Mouse (Mus musculus) kidney, embryonic 16.5 days (tissue): Measurements from ENCODE around the gene Drd2. TPM values are rescaled to one million over a fixed set of nuclear protein-coding genes. Genes with fewer than 3 reads are reported as not detected.

Experiments
- ATAC-seq: fragments of 200-750 bp; cut with Nextera tagmentation; 2 replicates; pipeline ENCODE4 v1.8.0; 2017; ENCODE audit warnings: moderate TSS enrichment; ENCODE audit not compliant: low FRiP score, low TSS enrichment
- H3K27ac ChIP-seq: fragments of 300-500 bp; sonication (generic); 2 replicates; pipeline ENCODE4 v1.5.1; 2014; ENCODE audit warnings: low read length
- H3K27me3 ChIP-seq: fragments of 300-500 bp; sonication (generic); 2 replicates; pipeline ENCODE4 v1.6.1; 2014; ENCODE audit warnings: low read length, control low read depth, mixed read lengths; ENCODE audit not compliant: insufficient read depth
- H3K36me3 ChIP-seq: fragments of 300-500 bp; sonication (generic); 2 replicates; pipeline ENCODE4 v1.6.1; 2014; ENCODE audit warnings: low read length, control low read depth, mixed read lengths; ENCODE audit not compliant: insufficient read depth
- H3K4me1 ChIP-seq: fragments of 300-500 bp; sonication (generic); 2 replicates; pipeline ENCODE4 v1.6.1; 2014; ENCODE audit warnings: low read length, control low read depth, mixed read lengths; ENCODE audit not compliant: insufficient read depth
- H3K4me2 ChIP-seq: fragments of 300-500 bp; sonication (generic); replicated peaks from 2 replicates; pipeline ENCODE4 v1.6.1; 2014; ENCODE audit warnings: low read depth, low read length
- H3K4me3 ChIP-seq: fragments of 300-500 bp; sonication (generic); 2 replicates; pipeline ENCODE4 v1.5.1; 2014; ENCODE audit warnings: mild to moderate bottlenecking, low read length
- H3K9ac ChIP-seq: fragments of 300-500 bp; sonication (generic); replicated peaks from 2 replicates; pipeline ENCODE4 v1.6.1; 2014; ENCODE audit warnings: low read length
- H3K9me3 ChIP-seq: fragments of 300-500 bp; sonication (generic); 2 replicates; pipeline ENCODE4 v1.6.1; 2016; ENCODE audit warnings: low read length, control low read depth
- WGBS: fragments of 180-500 bp; shearing (Covaris S2); extraction: QIAGEN DNeasy Blood & Tissue Kit; methylation state at CpG from one replicate; pipeline ENCODE4 v1.1.7; 2014; 5-methylcytosine and 5-hydroxymethylcytosine counted together
- polyA plus RNA-seq: library from polyadenylated mRNA; unstranded; fragments of >200 nt; fragmentation: Nextera tagmentation; extraction: Ambion mirVana; gene quantifications from 2 replicates; pipeline ENCODE4 v1.2.1, GENCODE M21; 2015

Drd2 gene
- polyA plus RNA-seq, 1 experiment from 2014 or later: 0.10 TPM

GRCm38 (mm10) chr9:49384855-49385254, 44.4 kb downstream of the Drd2 start:
- Histone ChIP-seq H3K4me1 (no peaks in the 10 kb centered on the region), H3K4me3 (no peak overlapping the region), H3K9ac (no peak overlapping the region), H3K36me3 (no peaks in the 10 kb centered on the region), H3K27ac (no peak overlapping the region), H3K9me3 (no peaks in the 10 kb centered on the region), H3K27me3 (no peaks in the 10 kb centered on the region), H3K4me2 (no peak overlapping the region)
- no peak for ATAC-seq
- 88% methylated on average over 6 of the region's 6 CpGs for WGBS

- H3K27ac ChIP-seq: no peak overlapping the region
- no peak overlapping the region for H3K4me3 ChIP-seq
- no peak overlapping the region for H3K4me2 ChIP-seq
- WGBS: 31% methylated on average over 7 of the region's 7 CpGs
- no peaks in the 10 kb centered on the region for H3K36me3 ChIP-seq
- no peaks in the 10 kb centered on the region for H3K4me1 ChIP-seq
- H3K9ac ChIP-seq: no peak overlapping the region
- no peaks in the 10 kb centered on the region for H3K27me3 ChIP-seq
- no peak for ATAC-seq
- no peaks in the 10 kb centered on the region for H3K9me3 ChIP-seq
Observed at GRCm38 (mm10) chr9:49385301-49385700, 44.9 kb downstream of the Drd2 start.

- no peak for ATAC-seq
- WGBS: 42% methylated on average over 11 of the region's 11 CpGs
- H3K9me3 ChIP-seq: no peaks in the 10 kb centered on the region
Observed at GRCm38 (mm10) chr9:49386119-49386518, 45.7 kb downstream of the Drd2 start.

GRCm38 (mm10) chr9:49392242-49392641, 51.8 kb downstream of the Drd2 start:
- no peak overlapping the region for H3K4me2 ChIP-seq
- 41% methylated on average over 2 of the region's 2 CpGs for WGBS

More at GRCm38 (mm10) chr9:49386119-49386518, 45.7 kb downstream of the Drd2 start:
- H3K4me2 ChIP-seq: no peak overlapping the region
- H3K4me3 ChIP-seq: no peak overlapping the region
- H3K4me1 ChIP-seq: no peaks in the 10 kb centered on the region
- H3K27ac ChIP-seq: no peak overlapping the region
- H3K27me3 ChIP-seq: no peaks in the 10 kb centered on the region
- no peak overlapping the region for H3K9ac ChIP-seq
- no peaks in the 10 kb centered on the region for H3K36me3 ChIP-seq

GRCm38 (mm10) chr9:49396006-49396405, 55.6 kb downstream of the Drd2 start:
- no peak for ATAC-seq
- H3K9me3 ChIP-seq: no peaks in the 10 kb centered on the region
- no peak overlapping the region for H3K9ac ChIP-seq
- H3K36me3 ChIP-seq: no peaks in the 10 kb centered on the region
- no peaks in the 10 kb centered on the region for H3K27me3 ChIP-seq
- H3K4me3 ChIP-seq: no peak overlapping the region
- no peak overlapping the region for H3K27ac ChIP-seq
- H3K4me1 ChIP-seq: no peaks in the 10 kb centered on the region
- no peak overlapping the region for H3K4me2 ChIP-seq

More at GRCm38 (mm10) chr9:49392242-49392641, 51.8 kb downstream of the Drd2 start:
- Histone ChIP-seq H3K4me3 (no peak overlapping the region), H3K4me1 (no peaks in the 10 kb centered on the region), H3K9me3 (no peaks in the 10 kb centered on the region), H3K27me3 (no peaks in the 10 kb centered on the region), H3K27ac (no peak overlapping the region), H3K36me3 (no peaks in the 10 kb centered on the region), H3K9ac (no peak overlapping the region)
- ATAC-seq: no peak

GRCm38 (mm10) chr9:49403711-49404110, 63.3 kb downstream of the Drd2 start:
- ATAC-seq: no peak
- Histone ChIP-seq H3K4me3 (no peak overlapping the region), H3K36me3 (no peaks in the 10 kb centered on the region), H3K4me1 (no peaks in the 10 kb centered on the region), H3K9ac (no peak overlapping the region), H3K27me3 (no peaks in the 10 kb centered on the region), H3K4me2 (no peak overlapping the region), H3K9me3 (no peaks in the 10 kb centered on the region), H3K27ac (no peak overlapping the region)
- WGBS: 58% methylated on average over 2 of the region's 2 CpGs

GRCm38 (mm10) chr9:49407028-49407427, 66.6 kb downstream of the Drd2 start:
- Histone ChIP-seq H3K27ac (no peak overlapping the region), H3K4me2 (no peak overlapping the region), H3K27me3 (no peaks in the 10 kb centered on the region), H3K4me1 (no peaks in the 10 kb centered on the region), H3K4me3 (no peak overlapping the region), H3K9ac (no peak overlapping the region), H3K9me3 (no peaks in the 10 kb centered on the region), H3K36me3 (no peaks in the 10 kb centered on the region)
- 91% methylated on average over 5 of the region's 5 CpGs for WGBS
- no peak for ATAC-seq

- Histone ChIP-seq H3K9me3 (no peaks in the 10 kb centered on the region), H3K4me3 (no peak overlapping the region), H3K9ac (no peak overlapping the region), H3K4me2 (no peak overlapping the region), H3K36me3 (no peaks in the 10 kb centered on the region), H3K27ac (no peak overlapping the region), H3K4me1 (no peaks in the 10 kb centered on the region), H3K27me3 (no peaks in the 10 kb centered on the region)
- WGBS: 81% methylated on average over 5 of the region's 5 CpGs
- ATAC-seq: no peak
Observed at GRCm38 (mm10) chr9:49410621-49411020, 70.2 kb downstream of the Drd2 start.

GRCm38 (mm10) chr9:49423866-49424265, 83.4 kb downstream of the Drd2 start:
- Histone ChIP-seq H3K27ac (no peak overlapping the region), H3K4me3 (no peak overlapping the region), H3K36me3 (no peaks in the 10 kb centered on the region), H3K27me3 (no peaks in the 10 kb centered on the region), H3K9me3 (no peaks in the 10 kb centered on the region), H3K9ac (no peak overlapping the region), H3K4me1 (no peaks in the 10 kb centered on the region), H3K4me2 (no peak overlapping the region)
- WGBS: 95% methylated on average over 5 of the region's 5 CpGs
- no peak for ATAC-seq

GRCm38 (mm10) chr9:49425585-49425984, 85.2 kb downstream of the Drd2 start:
- ATAC-seq: no peak
- 50% methylated on average over 1 of the region's 1 CpGs for WGBS

GRCm38 (mm10) chr9:49426921-49427320, 86.5 kb downstream of the Drd2 start, which contains the start of gene Ankk1:
Gene Ankk1 (minus strand): TSS chr9:49427021.
- H3K4me1 ChIP-seq: no peaks in the 10 kb centered on the region
- no peak within 1 kb of the TSS for H3K27ac ChIP-seq
- H3K4me2 ChIP-seq: no peak within 1 kb of the TSS
- no peaks in the 10 kb centered on the region for H3K9me3 ChIP-seq
- H3K27me3 ChIP-seq: no peaks in the 10 kb centered on the region
- H3K9ac ChIP-seq: no peak within 1 kb of the TSS
- H3K4me3 ChIP-seq: no peak within 1 kb of the TSS
- 72% methylated on average over 7 of the region's 7 CpGs for WGBS
- no peaks in the 10 kb centered on the region for H3K36me3 ChIP-seq
- no peak for ATAC-seq

More at GRCm38 (mm10) chr9:49425585-49425984, 85.2 kb downstream of the Drd2 start:
- H3K36me3 ChIP-seq: no peaks in the 10 kb centered on the region
- H3K27me3 ChIP-seq: no peaks in the 10 kb centered on the region
- H3K4me2 ChIP-seq: no peak overlapping the region
- H3K4me1 ChIP-seq: no peaks in the 10 kb centered on the region
- H3K27ac ChIP-seq: no peak overlapping the region
- H3K9me3 ChIP-seq: no peaks in the 10 kb centered on the region
- H3K4me3 ChIP-seq: no peak overlapping the region
- H3K9ac ChIP-seq: no peak overlapping the region
